In genomic region chr6:115675508-115676336, GRCm38 (mm10) we compare ENCODE assay signal across 8 mouse cellular contexts. TPM values are rescaled to one million over a fixed set of nuclear protein-coding genes. Genes with fewer than 3 reads are reported as not detected.
DNase-seq lines count a peak whose midpoint lies in the region; ATAC-seq lines count a peak whose summit lies in the region.

No protein-coding gene starts in this region.

- peak; percentile 69 for DNase-seq in layer of hippocampus, adult 11-12 months (ENCODE audit: low spot score)
- no peak for DNase-seq in layer of hippocampus, adult 9-10 months (ENCODE audit: low spot score)
- peak; percentile 69 for DNase-seq in embryonic facial prominence, embryonic 10.5 days (ENCODE audit: low spot score)
- peak; percentile 71 for DNase-seq in limb, embryonic 10.5 days (ENCODE audit: low spot score)
- peak; percentile 70 for DNase-seq in midbrain, embryonic 10.5 days (ENCODE audit: low spot score)
- peak; percentile 68 for DNase-seq in skeletal muscle tissue, adult 2 months (ENCODE audit: low read depth, low spot score)

- H3K4me3 ChIP-seq in embryonic facial prominence, embryonic 10.5 days, result peak overlapping the region; percentile 98
- peak overlapping the region; percentile 96 for H3K4me3 ChIP-seq in intestine, embryonic 16.5 days (ENCODE audit: low read length)
- H3K4me3 ChIP-seq in limb, embryonic 10.5 days, result peak overlapping the region; percentile 99
- H3K4me3 ChIP-seq in midbrain, embryonic 10.5 days, result peak overlapping the region; percentile 100

- ATAC-seq in granulocyte monocyte progenitor cell, adult 5-6 weeks (replicated peaks; ENCODE audit: poor library complexity, severe bottlenecking), result peak; percentile 49
- ATAC-seq in intestine, embryonic 16.5 days, result peak; percentile 70

- H3K9ac ChIP-seq in intestine, embryonic 16.5 days (ENCODE audit: low read depth, low read length), result peak overlapping the region; percentile 100

- peaks cover 19% of the 10 kb centered on the region for H3K4me1 ChIP-seq in embryonic facial prominence, embryonic 10.5 days
- H3K4me1 ChIP-seq in intestine, embryonic 16.5 days (ENCODE audit: control insufficient read depth, insufficient read depth, low read length), result peaks cover 14% of the 10 kb centered on the region
- H3K4me1 ChIP-seq in limb, embryonic 10.5 days, result peaks cover 17% of the 10 kb centered on the region
- peaks cover 21% of the 10 kb centered on the region for H3K4me1 ChIP-seq in midbrain, embryonic 10.5 days

- H3K27ac ChIP-seq in embryonic facial prominence, embryonic 10.5 days (replicated peaks), result peak overlapping the region; percentile 100
- H3K27ac ChIP-seq in intestine, embryonic 16.5 days (ENCODE audit: low read length), result peak overlapping the region; percentile 98
- peak overlapping the region; percentile 100 for H3K27ac ChIP-seq in limb, embryonic 10.5 days
- peak overlapping the region; percentile 100 for H3K27ac ChIP-seq in midbrain, embryonic 10.5 days (replicated peaks)

- no peaks in the 10 kb centered on the region for H3K27me3 ChIP-seq in embryonic facial prominence, embryonic 10.5 days (replicated peaks; ENCODE audit: low read depth, poor library complexity, severe bottlenecking)
- H3K27me3 ChIP-seq in intestine, embryonic 16.5 days (replicated peaks; ENCODE audit: control insufficient read depth, insufficient read depth, low read length), result no peaks in the 10 kb centered on the region
- no peaks in the 10 kb centered on the region for H3K27me3 ChIP-seq in limb, embryonic 10.5 days (ENCODE audit: low read depth, poor library complexity, severe bottlenecking)
- H3K27me3 ChIP-seq in midbrain, embryonic 10.5 days (ENCODE audit: low read depth, poor library complexity, severe bottlenecking), result no peaks in the 10 kb centered on the region

- no peaks in the 10 kb centered on the region for H3K9me3 ChIP-seq in embryonic facial prominence, embryonic 10.5 days
- no peaks in the 10 kb centered on the region for H3K9me3 ChIP-seq in intestine, embryonic 16.5 days (ENCODE audit: control insufficient read depth, low read length)
- no peaks in the 10 kb centered on the region for H3K9me3 ChIP-seq in limb, embryonic 10.5 days (replicated peaks)
- no peaks in the 10 kb centered on the region for H3K9me3 ChIP-seq in midbrain, embryonic 10.5 days (replicated peaks)

- peaks cover 15% of the 10 kb centered on the region; the same call in 1 of the 2 replicates for H3K36me3 ChIP-seq in embryonic facial prominence, embryonic 10.5 days (replicated peaks)
- no peaks in the 10 kb centered on the region for H3K36me3 ChIP-seq in intestine, embryonic 16.5 days (ENCODE audit: control insufficient read depth, insufficient read depth, low read length)
- H3K36me3 ChIP-seq in limb, embryonic 10.5 days, result peaks cover 10% of the 10 kb centered on the region
- peaks cover 11% of the 10 kb centered on the region; the same call in 1 of the 2 replicates for H3K36me3 ChIP-seq in midbrain, embryonic 10.5 days

- peak overlapping the region; percentile 81 for H3K4me2 ChIP-seq in intestine, embryonic 16.5 days (ENCODE audit: low read depth, low read length)

- WGBS in embryonic facial prominence, embryonic 10.5 days, result under 1% methylated on average over 53 of the region's 53 CpGs
- WGBS in intestine, embryonic 16.5 days, result under 1% methylated on average over 53 of the region's 53 CpGs
- WGBS in limb, embryonic 10.5 days, result under 1% methylated on average over 53 of the region's 53 CpGs
- under 1% methylated on average over 53 of the region's 53 CpGs for WGBS in midbrain, embryonic 10.5 days

RNA-seq across cellular contexts. Expression of gene Raf1, which starts 0.7 kb away (rescaled TPM):
- polyA plus RNA-seq in embryonic facial prominence, embryonic 10.5 days (2016; fragmentation: Nextera tagmentation; extraction: Ambion mirVana), result 123 and 126 TPM in 2 replicates
- 116 and 120 TPM in 2 replicates for total RNA-seq in granulocyte monocyte progenitor cell, adult 5-6 weeks (2014; fragmentation: Nextera tagmentation)
- total RNA-seq in granulocyte monocyte progenitor cell, adult 5-6 weeks (2017), result 60.2 and 65.5 TPM in 2 replicates
- 71.4 and 75.4 TPM in 2 replicates for polyA plus RNA-seq in intestine, embryonic 16.5 days (2015; fragmentation: Nextera tagmentation; extraction: Ambion mirVana)
- 121 TPM in 2 replicates for polyA plus RNA-seq in limb, embryonic 10.5 days (2016; fragmentation: Nextera tagmentation; extraction: Ambion mirVana)
- polyA plus RNA-seq in midbrain, embryonic 10.5 days (2016; fragmentation: Nextera tagmentation; extraction: Ambion mirVana), result 114 and 123 TPM in 2 replicates
